Mouse (Mus musculus) layer of hippocampus, adult 9-11 months (tissue): Measurements from ENCODE around the gene Atp1b2.

Source experiments
- DNase-seq: peaks from one replicate; pipeline ENCODE4 v3.0.0; 2022

The Atp1b2 gene

DNA sequence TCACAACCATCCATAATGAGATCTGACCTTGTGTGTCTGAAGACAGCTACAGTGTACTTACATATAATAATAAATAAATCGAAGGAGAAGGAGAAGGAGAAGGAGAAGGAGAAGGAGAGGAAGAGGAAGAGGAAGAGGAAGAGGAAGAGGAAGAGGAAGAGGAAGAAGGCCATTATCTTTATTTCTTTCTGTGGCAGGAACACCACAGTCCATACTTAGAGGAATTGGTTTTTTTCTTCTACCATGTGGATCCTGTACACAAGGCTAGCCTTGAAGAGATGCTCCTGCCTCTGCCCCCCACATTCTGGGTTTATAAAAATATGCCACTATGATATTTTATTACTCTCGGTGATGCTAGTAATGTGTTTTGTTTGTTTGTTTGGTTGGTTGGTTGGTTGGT lies 1.1 kb upstream of the Atp1b2 start:
- no peak for DNase-seq

- DNase-seq: no peak
Measured at GRCm38 (mm10) chr11:69606491-69606795, 701 bp upstream of the Atp1b2 start.

DNA sequence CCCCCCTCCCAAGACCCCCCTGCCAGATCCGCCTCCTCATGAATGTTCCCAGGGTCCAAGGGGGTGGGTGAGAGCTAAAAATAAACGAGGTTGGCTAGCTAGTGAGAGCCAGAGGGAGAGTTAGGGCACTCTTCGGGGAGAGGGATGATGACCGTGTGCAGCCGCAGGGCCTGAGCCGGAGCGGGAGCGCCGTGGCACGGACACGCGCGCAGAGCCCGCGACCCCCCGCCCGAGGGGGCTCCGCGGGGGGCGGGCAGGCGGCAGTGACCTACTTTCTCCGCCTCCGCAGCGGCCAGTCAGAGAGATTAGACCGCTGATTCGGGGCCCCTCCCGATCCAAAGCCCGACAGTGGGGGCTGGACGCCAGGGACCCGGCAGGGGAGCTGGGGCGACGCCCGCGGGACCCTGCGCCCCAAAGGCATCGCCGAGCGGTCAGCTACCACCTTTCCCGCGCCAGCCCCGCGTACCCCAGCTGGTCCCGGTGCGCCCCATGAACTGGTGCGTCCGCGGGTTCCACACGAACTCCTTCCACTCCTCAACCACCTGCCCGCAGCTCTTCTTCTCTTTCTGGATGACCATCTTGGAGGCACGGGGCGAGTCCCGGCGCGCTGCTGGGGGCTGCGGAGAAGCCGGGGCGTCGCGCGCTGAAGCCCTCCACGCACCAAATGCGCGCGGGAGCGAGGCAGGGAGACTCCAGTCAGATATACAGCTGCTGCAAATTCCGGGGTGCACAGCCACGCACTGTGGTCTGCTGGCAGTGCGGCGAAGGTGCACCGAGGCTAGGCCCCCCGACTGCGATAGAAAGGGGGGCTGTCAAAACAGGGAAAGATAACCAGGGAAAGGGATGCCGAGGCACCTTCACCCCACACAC lies 712 bp downstream of the Atp1b2 start:
- DNase-seq: no peak

DNA sequence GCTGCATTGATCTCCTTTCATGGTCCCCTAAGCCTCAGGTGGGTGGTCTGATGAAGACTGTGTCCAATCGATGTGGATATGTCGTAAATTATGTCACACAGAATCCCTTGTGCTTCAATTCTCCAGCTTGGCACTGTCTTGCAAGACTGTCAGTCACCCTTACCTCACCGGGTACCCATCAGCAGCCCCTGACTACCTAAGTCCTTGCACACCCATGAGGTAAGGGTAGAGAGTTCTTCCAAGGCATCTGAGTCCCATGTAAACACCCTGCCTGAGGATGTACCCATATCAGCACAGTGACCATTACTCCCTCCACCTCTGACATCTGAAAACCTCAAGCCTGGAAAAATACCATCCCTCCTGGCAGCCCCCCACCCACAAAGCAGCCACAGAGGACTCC lies 1.4 kb downstream of the Atp1b2 start:
- DNase-seq: no peak

DNA sequence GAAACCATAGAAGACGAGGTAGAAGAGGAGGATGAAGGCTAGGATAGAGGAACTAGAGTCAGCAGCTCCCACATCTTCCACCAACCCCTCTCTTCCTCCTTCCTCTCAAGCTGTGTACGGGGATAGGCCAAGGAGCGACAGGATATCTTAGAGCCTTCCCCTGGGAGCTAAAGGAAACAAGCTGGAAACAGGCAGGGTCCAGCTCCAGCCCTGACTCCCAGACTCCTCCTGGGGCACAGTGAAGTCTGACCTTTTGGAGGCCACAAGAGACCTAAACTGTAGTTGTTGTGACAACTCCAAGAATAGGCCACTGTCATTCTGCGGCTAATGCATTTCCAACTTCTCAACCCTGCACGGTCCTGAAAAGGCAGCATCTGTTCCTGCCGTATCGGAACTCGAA lies 2.2 kb downstream of the Atp1b2 start:
- DNase-seq: no peak

GRCm38 (mm10) chr11:69601768-69602167 lies 4.0 kb downstream of the Atp1b2 start:
- DNase-seq: no peak

GRCm38 (mm10) chr11:69600098-69600497 lies 5.6 kb downstream of the Atp1b2 start:
- peak; percentile 80 for DNase-seq

- DNase-seq: no peak
Measured at GRCm38 (mm10) chr11:69599436-69599835, 6.3 kb downstream of the Atp1b2 start.

DNA sequence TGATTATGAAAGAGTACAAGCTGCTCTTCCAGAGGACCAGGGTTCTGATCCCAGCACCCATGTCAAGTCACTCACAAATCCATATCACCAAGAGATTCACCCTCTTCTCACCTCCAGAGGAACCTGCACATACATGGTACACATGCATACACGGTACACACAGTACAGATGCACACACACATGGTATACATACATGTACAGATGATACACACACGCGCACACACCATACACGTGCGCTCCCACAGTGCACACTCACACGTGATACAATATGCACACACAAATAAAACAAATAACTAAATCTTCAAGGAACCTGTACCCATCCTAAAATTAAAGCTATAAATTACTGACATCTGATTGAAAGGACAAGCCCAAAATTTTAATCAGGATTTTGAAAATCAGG lies 10.9 kb downstream of the Atp1b2 start:
- no peak for DNase-seq

- no peak for DNase-seq
Measured at GRCm38 (mm10) chr11:69592799-69593198, 12.9 kb downstream of the Atp1b2 start.

GRCm38 (mm10) chr11:69591899-69592637 lies 13.7 kb downstream of the Atp1b2 start:
- peak; percentile 79 for DNase-seq

DNA sequence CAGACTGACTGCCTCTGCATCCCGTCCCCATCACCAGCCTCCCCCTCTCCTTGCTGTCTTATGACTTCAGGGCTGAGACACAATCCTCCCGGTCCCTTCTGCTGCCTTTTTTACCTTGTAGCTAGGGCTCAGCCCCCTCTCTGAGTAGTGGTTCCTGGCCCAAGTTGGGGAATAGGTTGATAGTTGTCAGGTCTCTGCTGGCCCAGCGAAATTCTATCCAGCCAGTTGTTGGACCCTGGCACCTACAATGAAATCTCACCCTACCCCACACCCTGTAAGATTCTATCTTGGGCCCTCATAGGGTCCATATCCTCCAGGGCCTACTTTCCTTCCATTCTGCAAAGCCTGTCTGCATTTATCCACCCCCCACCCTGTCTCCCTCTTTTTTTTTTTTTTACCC lies 14.3 kb downstream of the Atp1b2 start:
- no peak for DNase-seq

DNA sequence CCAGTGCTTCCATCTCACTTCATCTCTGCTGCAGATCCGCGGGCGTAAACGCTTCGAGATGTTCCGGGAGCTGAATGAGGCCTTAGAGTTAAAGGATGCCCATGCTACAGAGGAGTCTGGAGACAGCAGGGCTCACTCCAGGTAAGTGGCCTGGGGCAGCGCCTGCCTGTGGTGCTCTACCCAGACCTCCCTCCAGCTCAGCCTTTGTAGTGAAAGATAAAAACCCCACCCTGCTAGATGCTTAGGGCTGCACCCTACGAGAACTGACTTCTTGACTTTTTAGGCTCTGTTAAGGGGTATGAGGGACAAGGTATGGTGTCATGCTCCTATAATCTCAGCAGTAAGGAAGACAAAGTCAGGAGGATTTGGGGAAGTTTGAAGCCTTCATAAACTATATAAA lies 15.1 kb downstream of the Atp1b2 start:
- no peak for DNase-seq

- no peak for DNase-seq
Measured at GRCm38 (mm10) chr11:69589207-69589834, 16.4 kb downstream of the Atp1b2 start.

DNA sequence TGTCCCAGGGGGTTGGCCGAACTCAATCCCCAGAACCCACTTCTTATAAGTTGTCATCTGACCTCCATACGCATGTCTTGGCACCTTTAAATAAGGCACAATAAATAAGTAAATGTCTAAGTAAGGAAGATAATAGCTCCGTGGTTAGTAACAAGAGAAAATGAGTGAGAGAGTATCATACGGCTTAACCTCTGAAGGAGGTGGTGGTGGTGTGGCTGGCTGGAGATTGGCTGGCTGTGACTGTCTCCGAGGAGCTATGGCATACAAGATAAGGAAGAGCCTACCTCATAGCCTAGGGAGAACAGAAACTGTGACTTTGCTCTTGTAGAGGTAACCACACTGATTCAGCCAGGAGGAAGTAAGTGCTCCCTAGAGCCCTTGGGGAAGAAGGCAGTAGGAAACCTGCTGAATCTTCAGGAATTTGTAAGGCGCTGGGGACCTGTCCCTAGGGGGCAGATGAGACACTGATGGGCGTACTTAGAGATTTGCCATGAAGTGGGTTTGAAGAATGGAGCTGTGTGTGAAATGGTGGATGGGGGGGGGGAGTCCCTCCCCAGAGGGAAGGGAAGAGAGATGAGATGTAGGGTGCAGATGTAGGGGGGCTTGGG lies 19.9 kb downstream of the Atp1b2 start:
- DNase-seq: no peak

- no peak for DNase-seq
Measured at GRCm38 (mm10) chr11:69584937-69585336, 20.8 kb downstream of the Atp1b2 start.

DNA sequence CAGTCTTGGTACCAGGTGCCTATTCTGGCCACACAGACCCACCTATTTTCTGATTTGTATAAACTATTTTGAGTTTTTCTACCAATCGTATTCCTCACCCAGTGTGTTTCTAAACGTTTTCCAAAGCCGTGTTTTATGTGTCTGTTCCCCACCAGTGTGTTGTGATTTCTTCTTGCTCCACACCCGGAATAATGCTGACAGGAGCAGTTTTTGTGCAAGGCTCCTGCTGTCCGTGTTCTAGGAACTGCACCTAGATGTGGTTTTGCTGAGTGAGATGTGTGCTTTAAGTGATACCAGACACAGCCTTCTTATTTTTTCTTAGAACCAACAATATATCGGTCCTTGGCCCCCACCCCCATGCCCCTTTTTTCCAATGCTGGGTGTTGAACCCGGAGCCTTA lies 21.7 kb downstream of the Atp1b2 start:
- DNase-seq: no peak

- no peak for DNase-seq
Measured at GRCm38 (mm10) chr11:69582230-69582805, 23.4 kb downstream of the Atp1b2 start.

DNA sequence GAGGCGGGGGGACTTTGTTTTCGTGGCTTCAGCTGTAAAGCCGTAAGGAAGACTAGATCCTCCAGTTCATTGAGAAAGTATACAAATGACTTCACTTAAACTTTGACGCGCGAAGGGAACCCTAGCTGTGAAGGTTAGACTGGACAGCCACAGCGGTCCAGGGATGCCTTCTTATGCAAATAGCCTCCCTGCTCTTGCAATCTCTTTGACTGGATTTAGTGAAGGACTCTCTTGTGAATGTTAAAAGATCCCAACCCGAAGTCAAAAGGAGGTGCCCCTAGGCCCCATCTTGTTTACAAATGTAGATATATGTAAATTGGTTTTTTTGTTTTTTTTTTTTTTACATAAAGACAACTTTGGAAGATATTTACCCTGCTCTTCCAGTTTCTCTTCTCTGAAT lies 23.9 kb downstream of the Atp1b2 start:
- DNase-seq: no peak

DNA sequence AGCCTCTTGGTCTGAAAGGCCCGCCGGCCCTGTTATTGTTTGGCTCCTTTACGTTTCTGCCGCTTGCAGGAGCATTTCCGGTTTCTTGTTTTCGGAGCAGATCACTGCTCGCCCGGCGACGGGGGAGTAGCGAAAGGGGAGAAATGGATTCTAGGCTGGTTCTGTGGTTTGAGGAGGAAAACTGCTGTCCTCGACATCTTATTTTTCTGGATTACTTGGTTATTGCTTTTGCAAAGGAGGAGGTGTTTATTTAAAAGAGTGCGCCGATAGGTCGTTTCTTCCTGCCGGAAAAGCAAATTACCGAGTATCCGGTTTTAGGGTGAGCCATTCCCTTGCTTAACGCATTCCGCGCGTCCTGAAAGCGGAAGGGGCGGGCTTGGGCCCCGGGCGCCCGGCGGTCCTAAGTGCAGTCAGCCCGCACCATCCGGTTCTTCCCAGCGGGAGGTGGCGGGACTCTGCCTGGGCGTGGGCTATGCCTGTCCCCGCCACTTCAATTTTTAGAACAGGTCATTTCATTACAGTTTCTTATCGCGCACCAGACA lies 24.5 kb downstream of the Atp1b2 start:
- DNase-seq: peak; percentile 90

GRCm38 (mm10) chr11:69580572-69581146 lies 25.1 kb downstream of the Atp1b2 start:
- no peak for DNase-seq

DNA sequence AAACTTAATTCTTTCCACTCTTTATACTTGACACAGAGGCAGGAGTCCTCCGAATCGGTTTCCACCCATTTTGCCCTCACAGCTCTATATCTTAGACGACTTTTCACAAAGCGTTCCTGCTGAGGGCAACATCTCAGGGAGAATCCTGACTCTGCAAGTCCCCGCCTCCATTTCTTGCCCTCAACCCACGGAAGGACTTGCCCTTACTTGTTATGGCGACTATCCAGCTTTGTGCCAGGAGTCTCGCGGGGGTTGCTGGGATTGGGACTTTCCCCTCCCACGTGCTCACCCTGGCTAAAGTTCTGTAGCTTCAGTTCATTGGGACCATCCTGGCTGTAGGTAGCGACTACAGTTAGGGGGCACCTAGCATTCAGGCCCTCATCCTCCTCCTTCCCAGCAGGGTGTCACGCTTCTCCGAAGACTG lies 25.6 kb downstream of the Atp1b2 start, which contains the start of the genes Wrap53 and Trp53:
Gene Wrap53, minus strand, starts transcription at position 165 of the 424 bp plus-strand sequence.
Gene Trp53, plus strand, starts transcription at position 269 of the 424 bp plus-strand sequence.
- peak; percentile 94 for DNase-seq
